Mouse (Mus musculus): ENCODE measurements around the gene Mfsd5.

The Mfsd5 gene

DNA sequence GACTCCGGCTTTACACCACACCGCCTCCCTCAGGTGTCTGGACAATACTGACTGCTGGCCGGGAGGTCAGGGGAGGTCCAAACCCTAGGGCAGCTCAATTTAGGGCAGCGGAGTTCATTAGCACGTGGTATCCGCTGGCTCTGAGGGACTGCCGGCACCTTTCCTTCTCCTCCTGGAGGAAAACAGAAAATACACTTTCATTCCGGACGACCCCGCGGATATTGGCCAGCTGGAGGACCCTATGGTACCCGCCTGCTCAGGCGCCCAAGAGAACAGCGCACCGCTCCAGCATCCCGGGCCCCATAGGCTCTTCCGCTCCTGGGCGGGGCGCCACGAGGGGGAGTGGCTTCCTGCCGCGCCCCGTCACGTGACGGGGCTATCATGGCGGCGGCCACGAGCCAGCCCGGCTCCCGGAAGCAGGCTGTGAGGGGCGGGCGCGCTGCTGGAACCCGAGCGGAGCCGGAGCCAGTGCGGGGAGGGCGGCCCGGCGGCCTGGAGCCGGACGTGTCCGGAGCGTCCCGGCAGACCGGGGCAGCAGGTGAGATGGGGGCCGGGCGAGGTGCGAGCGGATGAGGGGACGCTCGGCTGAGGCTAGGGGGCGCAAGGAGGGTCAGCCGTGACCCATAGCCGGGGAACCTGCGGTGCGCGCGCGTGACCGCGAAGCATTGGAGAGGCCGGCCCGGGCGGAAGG, at the start of gene Mfsd5:
Gene Mfsd5, plus strand, starts transcription at position 363 of the 691 bp plus-strand sequence.
- DNase-seq (ENCODE audit: low spot score) = peak; percentile 87

GRCm38 (mm10) chr15:102230408-102231321, 48.6 kb upstream of the Mfsd5 start:
- DNase-seq (ENCODE audit: low spot score) = no peak

DNA sequence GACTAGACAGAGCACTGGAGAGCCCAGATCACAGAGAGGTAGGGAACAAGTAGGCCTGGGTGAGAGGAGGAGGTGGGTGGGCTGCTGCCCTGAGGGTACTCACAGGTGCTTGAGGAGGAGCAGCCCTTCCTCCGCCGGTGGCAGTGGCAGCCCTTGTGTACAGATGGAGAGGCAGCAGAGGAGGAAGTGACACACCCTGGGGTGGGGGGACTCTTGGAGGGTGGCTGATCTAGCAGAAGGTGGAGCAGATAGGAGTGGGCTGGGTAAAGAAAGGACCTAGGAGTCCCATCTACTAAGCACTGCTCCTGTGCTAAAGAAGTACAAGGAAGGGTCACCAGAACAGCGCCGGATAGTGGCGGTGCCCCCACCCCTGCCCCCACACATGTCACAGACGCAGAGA, 47.5 kb upstream of the Mfsd5 start, which contains the start of gene Itgb7:
Gene Itgb7, minus strand, starts transcription at position 197 of the 400 bp plus-strand sequence.
- DNase-seq (ENCODE audit: low spot score) = no peak

GRCm38 (mm10) chr15:102232764-102233163, 46.5 kb upstream of the Mfsd5 start:
- DNase-seq (ENCODE audit: low spot score) = no peak

- no peak for DNase-seq (ENCODE audit: low spot score)
Measured at GRCm38 (mm10) chr15:102233896-102234295, 45.4 kb upstream of the Mfsd5 start.

DNA sequence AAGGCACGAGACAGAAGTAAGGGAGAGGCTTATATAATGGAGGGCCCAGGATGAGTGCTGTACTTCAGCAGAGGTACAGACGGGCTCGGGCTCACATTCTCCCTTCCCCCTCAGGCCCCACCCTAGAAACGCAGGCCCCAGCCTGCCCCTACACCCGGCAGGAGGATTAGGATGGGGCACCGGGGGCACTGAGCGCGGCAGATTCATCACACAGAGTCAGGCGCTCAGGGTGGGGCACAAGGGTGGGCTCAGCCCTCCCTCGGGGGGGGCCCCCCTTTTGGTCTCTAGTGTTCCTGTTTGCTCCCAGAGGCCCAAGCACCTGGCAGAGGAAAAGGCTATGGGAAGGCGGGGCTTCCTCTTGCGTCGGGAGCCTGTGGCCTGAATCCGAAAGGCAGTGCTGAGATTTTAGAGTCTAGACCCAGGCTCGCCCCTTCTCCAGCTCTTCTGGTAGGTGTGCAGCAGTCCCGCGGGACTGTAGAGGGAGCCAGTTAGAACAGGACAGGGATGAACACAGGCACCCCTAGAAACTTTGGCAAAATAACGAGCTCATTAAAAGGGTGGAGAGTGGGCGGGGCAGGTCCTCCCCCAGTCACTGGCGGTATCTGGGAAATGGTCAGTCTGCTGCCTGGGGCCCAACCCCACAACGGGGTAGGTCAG, 43.8 kb upstream of the Mfsd5 start:
- peak; percentile 69 for DNase-seq (ENCODE audit: low spot score)

DNA sequence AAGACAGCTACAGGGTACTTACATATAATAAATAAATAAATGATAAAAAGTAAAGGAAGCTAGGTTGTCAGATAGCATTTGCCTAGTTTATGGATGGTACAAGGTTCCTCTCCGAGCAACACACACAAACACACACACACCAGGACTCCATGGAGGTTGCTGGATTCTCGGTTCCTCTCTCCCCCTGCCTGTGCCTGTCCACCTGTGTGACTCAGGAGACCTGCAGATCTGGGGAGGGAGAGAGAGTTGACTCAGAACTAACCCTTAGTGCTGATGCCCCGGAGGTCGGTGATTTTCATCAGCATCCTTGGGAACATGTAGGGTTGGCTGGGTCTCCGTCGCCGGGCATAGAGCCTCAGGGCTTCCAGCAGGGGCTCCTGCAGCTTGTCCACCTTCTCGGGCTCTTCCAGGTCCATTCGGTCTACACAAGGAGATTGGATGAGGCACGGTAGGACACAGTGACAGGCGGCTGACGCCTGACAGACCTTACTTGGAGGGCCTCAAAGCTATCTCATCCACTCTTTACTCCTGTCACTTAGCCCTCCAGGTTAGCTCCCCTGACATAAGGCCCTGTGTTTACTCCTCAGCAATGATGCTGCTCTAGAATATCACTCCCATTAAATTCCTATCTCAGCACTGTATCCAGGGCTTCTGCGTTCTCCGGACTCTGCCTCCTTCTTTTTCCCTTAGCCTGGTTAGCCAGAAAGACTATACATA, 40.6 kb upstream of the Mfsd5 start:
- DNase-seq (ENCODE audit: low spot score) = no peak

GRCm38 (mm10) chr15:102239260-102239590, 40.0 kb upstream of the Mfsd5 start:
- peak; percentile 76 for DNase-seq (ENCODE audit: low spot score)

GRCm38 (mm10) chr15:102239851-102240250, 39.4 kb upstream of the Mfsd5 start:
- no peak for DNase-seq (ENCODE audit: low spot score)

- no peak for DNase-seq (ENCODE audit: low spot score)
Measured at GRCm38 (mm10) chr15:102240607-102241006, 38.6 kb upstream of the Mfsd5 start.

DNA sequence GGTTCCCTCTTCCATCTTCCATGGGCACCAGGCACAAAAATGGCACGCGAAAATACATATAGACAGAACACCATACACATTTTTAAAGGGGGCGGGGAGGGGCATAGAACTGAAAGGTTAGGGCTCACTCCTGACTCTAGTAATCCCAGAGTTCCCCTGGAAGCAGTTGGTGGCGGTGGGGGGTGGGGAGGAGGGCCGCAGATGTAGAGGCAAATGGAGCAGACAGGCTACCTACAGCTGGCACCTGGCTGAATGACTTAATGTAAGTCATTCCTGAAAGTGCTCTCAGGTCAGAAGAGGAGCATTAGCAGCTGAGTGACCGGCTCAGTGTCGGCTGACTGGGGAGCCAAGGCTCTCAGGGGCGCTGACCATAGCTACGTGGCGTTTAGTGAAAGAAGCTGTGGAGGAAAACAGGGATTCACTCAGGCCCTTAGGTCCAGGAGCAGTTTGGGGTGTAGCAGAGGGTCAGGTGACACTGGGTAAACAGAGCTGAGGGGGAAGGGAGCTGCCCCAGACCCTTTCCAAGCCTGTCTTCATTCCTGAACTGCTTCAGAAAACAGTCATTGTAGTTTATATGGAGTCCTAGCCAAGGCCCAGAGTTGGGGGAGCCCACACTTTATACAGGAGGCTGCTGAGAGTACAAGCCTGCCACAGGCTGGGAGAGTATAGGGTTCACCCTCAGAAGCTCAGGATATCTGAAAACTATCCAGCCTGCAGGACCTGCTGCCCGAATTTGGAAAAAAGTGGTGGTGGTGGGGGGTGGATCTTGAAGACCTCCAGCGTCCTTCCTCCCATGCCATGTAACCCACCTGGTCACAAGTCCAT, 36.6 kb upstream of the Mfsd5 start:
- DNase-seq (ENCODE audit: low spot score) = no peak

DNA sequence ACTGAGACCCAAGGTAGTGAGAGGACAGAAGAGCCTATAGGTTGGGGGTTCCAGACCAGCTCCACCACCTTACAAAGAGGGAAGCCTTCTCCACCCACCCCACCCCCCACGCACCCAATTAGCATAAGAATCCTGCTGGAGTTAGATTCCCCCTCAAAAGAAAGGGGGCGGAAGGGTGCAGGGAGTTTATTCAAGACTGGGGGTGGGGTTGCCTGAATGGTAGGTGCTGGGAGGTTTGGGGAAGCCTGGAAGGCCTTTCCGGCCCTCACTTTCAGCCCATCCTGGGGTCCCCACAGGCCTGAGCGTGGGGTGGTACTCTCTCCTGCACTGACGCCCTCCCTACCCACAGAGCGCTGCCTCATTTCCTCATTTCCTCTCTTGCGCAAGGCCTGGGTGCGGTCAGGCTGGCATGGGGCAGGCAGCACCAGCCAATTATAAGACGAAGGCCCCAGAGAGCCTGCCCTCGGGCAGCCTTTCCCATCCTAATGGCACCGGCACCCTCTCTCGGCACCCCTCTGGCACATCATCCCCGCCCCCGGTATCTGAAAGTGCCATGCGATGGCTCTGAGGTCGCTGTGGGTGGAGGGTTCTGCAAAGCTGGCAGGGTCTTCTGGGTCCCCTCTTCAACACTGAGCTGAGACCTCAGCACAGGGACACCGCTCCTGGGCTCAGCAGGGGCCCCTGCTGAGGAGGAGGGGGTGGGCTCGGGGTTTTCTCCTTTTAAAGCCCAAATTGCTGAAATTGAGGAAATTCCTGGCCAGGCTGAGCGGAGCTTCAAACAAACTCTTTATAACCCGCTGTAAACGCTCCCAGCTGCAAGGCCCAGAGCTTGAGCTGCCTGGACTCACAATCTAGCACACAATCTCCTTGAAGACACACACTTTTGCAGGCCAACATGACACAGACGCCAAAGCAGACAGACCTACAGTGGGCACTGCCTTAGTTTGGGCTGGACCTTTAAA, 35.7 kb upstream of the Mfsd5 start:
- DNase-seq (ENCODE audit: low spot score) = peak; percentile 87

GRCm38 (mm10) chr15:102244306-102245191, 34.7 kb upstream of the Mfsd5 start:
- DNase-seq (ENCODE audit: low spot score) = peak; percentile 40

DNA sequence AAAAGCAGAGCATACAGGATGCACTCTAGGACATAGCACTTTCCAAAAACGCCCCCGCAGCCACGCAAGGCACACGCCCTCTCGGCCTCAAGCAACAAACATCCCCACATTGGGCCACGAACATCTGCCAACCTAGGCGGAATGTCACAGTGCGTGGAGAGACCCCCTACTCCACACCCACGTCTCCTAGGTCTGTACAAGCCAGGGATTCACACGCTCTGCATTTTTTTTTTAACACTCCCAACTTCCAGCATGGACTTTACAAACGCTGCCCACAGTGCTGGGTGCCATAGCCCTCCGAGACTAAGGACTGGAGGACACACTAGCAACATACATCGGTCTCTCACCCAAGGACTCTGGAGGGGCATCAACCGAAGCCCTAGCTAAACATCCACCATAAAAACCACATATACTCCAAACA, 33.8 kb upstream of the Mfsd5 start:
- DNase-seq (ENCODE audit: low spot score) = peak; percentile 41

DNA sequence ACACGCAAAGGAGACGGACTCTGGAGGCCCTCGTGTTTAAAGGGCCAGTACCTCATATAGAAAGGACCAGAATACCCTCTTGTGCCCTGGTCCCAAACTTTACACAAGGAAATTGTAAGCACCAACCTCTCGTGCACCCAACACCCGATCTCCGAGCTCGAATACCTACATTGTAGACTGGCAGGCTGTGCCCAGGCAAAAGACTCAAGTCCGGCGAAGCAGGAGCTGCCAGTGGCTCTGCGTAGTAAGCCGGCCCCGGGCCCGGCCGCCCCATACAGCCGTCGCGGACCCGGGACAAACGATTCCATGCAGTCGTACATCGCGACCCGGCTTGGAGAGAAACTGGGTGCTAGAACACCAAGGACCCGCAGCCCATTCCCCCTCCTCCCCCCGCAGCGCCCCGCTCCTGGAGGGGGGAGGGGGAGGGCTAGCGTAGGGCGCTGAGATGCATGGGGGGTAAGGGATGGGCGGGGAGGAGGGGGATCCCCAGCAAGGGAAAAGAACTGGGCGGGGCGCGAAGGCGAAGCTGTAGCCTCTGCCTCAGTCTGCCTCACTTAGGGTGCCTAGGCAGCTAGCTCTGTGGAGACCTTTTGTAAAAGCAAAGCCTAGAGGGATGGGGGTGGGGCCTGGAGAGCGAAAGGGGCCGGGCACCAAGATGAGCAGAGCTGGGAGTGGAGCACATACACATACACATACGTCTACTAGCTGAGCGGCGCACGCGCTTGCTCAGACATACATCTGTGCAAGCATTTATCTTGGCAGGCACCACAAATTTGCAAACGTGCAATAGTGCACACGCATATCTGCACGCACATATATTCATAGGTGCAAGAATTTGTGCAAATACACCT, 33.1 kb upstream of the Mfsd5 start:
- peak; percentile 84 for DNase-seq (ENCODE audit: low spot score)

- DNase-seq (ENCODE audit: low spot score) = peak; percentile 97
Measured at GRCm38 (mm10) chr15:102246866-102247251, 32.4 kb upstream of the Mfsd5 start.

GRCm38 (mm10) chr15:102247252-102248130, 31.8 kb upstream of the Mfsd5 start:
- peak; percentile 81 for DNase-seq (ENCODE audit: low spot score)
